Mouse (Mus musculus) limb, embryonic 12.5 days (tissue): ENCODE measurements around the gene Rapgef4. TPM values are rescaled to one million over a fixed set of nuclear protein-coding genes. Genes with fewer than 3 reads are reported as not detected.

Source experiments
- ATAC-seq: fragments of 200-750 bp; cut with Nextera tagmentation; 2 replicates; pipeline ENCODE4 v1.8.0; 2017; ENCODE audit warnings: low read depth, moderate TSS enrichment; ENCODE audit not compliant: insufficient number of reproducible peaks, insufficient read depth, low FRiP score, low TSS enrichment
- H3K27ac ChIP-seq: fragments of 300-500 bp; sonication (generic); 2 replicates; pipeline ENCODE4 v1.5.1; 2016; ENCODE audit warnings: mild to moderate bottlenecking, moderate library complexity
- H3K27me3 ChIP-seq: fragments of 300-500 bp; sonication (generic); 2 replicates; pipeline ENCODE4 v1.6.1; 2016; ENCODE audit warnings: mild to moderate bottlenecking, moderate library complexity
- H3K36me3 ChIP-seq: fragments of 300-500 bp; sonication (generic); 2 replicates; pipeline ENCODE4 v1.6.1; 2016; ENCODE audit warnings: mild to moderate bottlenecking, moderate library complexity
- H3K4me1 ChIP-seq: fragments of 300-500 bp; sonication (generic); replicated peaks from 2 replicates; pipeline ENCODE4 v1.6.1; 2016
- H3K4me2 ChIP-seq: fragments of 300-500 bp; sonication (generic); 2 replicates; pipeline ENCODE4 v1.6.1; 2016; ENCODE audit warnings: mild to moderate bottlenecking, moderate library complexity
- H3K4me3 ChIP-seq: fragments of 300-500 bp; sonication (generic); replicated peaks from 2 replicates; pipeline ENCODE4 v1.5.1; 2016; ENCODE audit warnings: mild to moderate bottlenecking
- H3K9ac ChIP-seq: fragments of 300-500 bp; sonication (generic); replicated peaks from 2 replicates; pipeline ENCODE4 v1.6.1; 2016; ENCODE audit warnings: mild to moderate bottlenecking, moderate library complexity
- H3K9me3 ChIP-seq: fragments of 300-500 bp; sonication (generic); 2 replicates; pipeline ENCODE4 v1.6.1; 2016; ENCODE audit warnings: mild to moderate bottlenecking, moderate library complexity
- WGBS: fragments of 180-500 bp; shearing (Covaris S2); methylation state at CpG from one replicate; pipeline ENCODE4 v1.1.7; 2016; 5-methylcytosine and 5-hydroxymethylcytosine counted together
- polyA plus RNA-seq: library from polyadenylated mRNA; unstranded; fragments of >200 nt; fragmentation: Nextera tagmentation; extraction: Ambion mirVana; gene quantifications from 2 replicates; pipeline ENCODE4 v1.2.1, GENCODE M21; 2016

Gene Rapgef4
- polyA plus RNA-seq, 1 experiment from 2014 or later = 2.1 TPM

GRCm38 (mm10) chr2:72181443-72181842 lies 200.4 kb downstream of the Rapgef4 start:
- H3K9me3 ChIP-seq = no peaks in the 10 kb centered on the region
- no peak for ATAC-seq
- H3K4me1 ChIP-seq = no peaks in the 10 kb centered on the region; the same call in 1 of the 2 replicates
- H3K27me3 ChIP-seq = no peaks in the 10 kb centered on the region
- no peak overlapping the region for H3K4me3 ChIP-seq
- 90% methylated on average over 2 of the region's 2 CpGs for WGBS
- H3K27ac ChIP-seq = no peak overlapping the region
- no peaks in the 10 kb centered on the region for H3K36me3 ChIP-seq
- H3K4me2 ChIP-seq = no peak overlapping the region
- H3K9ac ChIP-seq = no peak overlapping the region

- H3K9ac ChIP-seq = no peak overlapping the region
- peaks cover 3% of the 10 kb centered on the region; the same call in 1 of the 2 replicates for H3K4me1 ChIP-seq
- H3K27me3 ChIP-seq = no peaks in the 10 kb centered on the region
- H3K27ac ChIP-seq = no peak overlapping the region
- no peaks in the 10 kb centered on the region for H3K9me3 ChIP-seq
- H3K36me3 ChIP-seq = no peaks in the 10 kb centered on the region
- H3K4me2 ChIP-seq = no peak overlapping the region
- no peak overlapping the region for H3K4me3 ChIP-seq
- 87% methylated on average over 3 of the region's 3 CpGs for WGBS
- ATAC-seq = no peak
These were observed 202.7 kb downstream of the Rapgef4 start for GRCm38 (mm10) chr2:72183751-72184150.

- no peak overlapping the region for H3K4me3 ChIP-seq
- no peaks in the 10 kb centered on the region for H3K36me3 ChIP-seq
- H3K9me3 ChIP-seq = peaks cover 4% of the 10 kb centered on the region; the same call in 1 of the 2 replicates
- H3K27me3 ChIP-seq = no peaks in the 10 kb centered on the region
- no peak overlapping the region for H3K9ac ChIP-seq
- ATAC-seq = no peak
- no peak overlapping the region for H3K4me2 ChIP-seq
- 73% methylated on average over 6 of the region's 6 CpGs for WGBS
- 0 out of 2 replicates have a peak, but pooled peaks cover 6% of the 10 kb centered on the region for H3K4me1 ChIP-seq
- no peak overlapping the region for H3K27ac ChIP-seq
These were observed 215.3 kb downstream of the Rapgef4 start for GRCm38 (mm10) chr2:72196190-72196965.

- H3K36me3 ChIP-seq = no peaks in the 10 kb centered on the region
- 54% methylated on average over 3 of the region's 3 CpGs for WGBS
- H3K27ac ChIP-seq = no peak overlapping the region
- no peak for ATAC-seq
- 0 out of 2 replicates have a peak, but pooled peaks cover 6% of the 10 kb centered on the region for H3K4me1 ChIP-seq
- H3K27me3 ChIP-seq = no peaks in the 10 kb centered on the region
- no peak overlapping the region for H3K4me3 ChIP-seq
- H3K9me3 ChIP-seq = no peaks in the 10 kb centered on the region
- H3K4me2 ChIP-seq = no peak overlapping the region
- H3K9ac ChIP-seq = no peak overlapping the region
These were observed 216.0 kb downstream of the Rapgef4 start for GRCm38 (mm10) chr2:72197026-72197425.

- Histone ChIP-seq H3K4me3 (no peak overlapping the region), H3K4me2 (no peak overlapping the region), H3K27ac (no peak overlapping the region), H3K4me1 (peaks cover 13% of the 10 kb centered on the region; the same call in 1 of the 2 replicates), H3K9ac (no peak overlapping the region), H3K36me3 (no peaks in the 10 kb centered on the region), H3K27me3 (0 out of 2 replicates have a peak, but pooled peaks cover 3% of the 10 kb centered on the region), H3K9me3 (no peaks in the 10 kb centered on the region)
- WGBS = 82% methylated on average over 2 of the region's 2 CpGs
- no peak for ATAC-seq
These were observed 218.4 kb downstream of the Rapgef4 start for GRCm38 (mm10) chr2:72199451-72199850.

- Histone ChIP-seq H3K27ac (no peak overlapping the region), H3K4me2 (no peak overlapping the region), H3K27me3 (peaks cover 7% of the 10 kb centered on the region; the same call in 1 of the 2 replicates), H3K4me3 (no peak overlapping the region), H3K4me1 (peaks cover 13% of the 10 kb centered on the region; the same call in 1 of the 2 replicates), H3K9me3 (no peaks in the 10 kb centered on the region), H3K9ac (no peak overlapping the region), H3K36me3 (no peaks in the 10 kb centered on the region)
- 67% methylated on average over 9 of the region's 9 CpGs for WGBS
- no peak for ATAC-seq
These were observed 220.5 kb downstream of the Rapgef4 start for GRCm38 (mm10) chr2:72201506-72201905.

GRCm38 (mm10) chr2:72202252-72202651 lies 221.2 kb downstream of the Rapgef4 start:
- Histone ChIP-seq H3K4me2 (no peak overlapping the region), H3K27ac (no peak overlapping the region), H3K4me1 (peaks cover 13% of the 10 kb centered on the region; the same call in 1 of the 2 replicates), H3K9ac (no peak overlapping the region), H3K36me3 (no peaks in the 10 kb centered on the region), H3K4me3 (no peak overlapping the region), H3K9me3 (no peaks in the 10 kb centered on the region), H3K27me3 (peaks cover 7% of the 10 kb centered on the region; the same call in 1 of the 2 replicates)
- WGBS = 81% methylated on average over 6 of the region's 6 CpGs
- ATAC-seq = no peak

GRCm38 (mm10) chr2:72203609-72204008 lies 222.6 kb downstream of the Rapgef4 start:
- Histone ChIP-seq H3K36me3 (no peaks in the 10 kb centered on the region), H3K27ac (no peak overlapping the region), H3K9ac (no peak overlapping the region), H3K27me3 (peaks cover 7% of the 10 kb centered on the region; the same call in 1 of the 2 replicates), H3K4me3 (no peak overlapping the region), H3K4me2 (peak overlapping the region; percentile 39), H3K9me3 (no peaks in the 10 kb centered on the region), H3K4me1 (peaks cover 13% of the 10 kb centered on the region; the same call in 1 of the 2 replicates)
- ATAC-seq = no peak
- WGBS = 9% methylated on average over 5 of the region's 5 CpGs

GRCm38 (mm10) chr2:72205869-72206268 lies 224.8 kb downstream of the Rapgef4 start:
- Histone ChIP-seq H3K27ac (no peak overlapping the region), H3K4me3 (no peak overlapping the region), H3K4me1 (peaks cover 10% of the 10 kb centered on the region; the same call in 1 of the 2 replicates), H3K9ac (no peak overlapping the region), H3K9me3 (no peaks in the 10 kb centered on the region), H3K27me3 (peaks cover 7% of the 10 kb centered on the region; the same call in 1 of the 2 replicates), H3K36me3 (no peaks in the 10 kb centered on the region), H3K4me2 (no peak overlapping the region)
- 89% methylated on average over 5 of the region's 5 CpGs for WGBS
- no peak for ATAC-seq

- WGBS = 86% methylated on average over 4 of the region's 4 CpGs
- Histone ChIP-seq H3K36me3 (no peaks in the 10 kb centered on the region), H3K4me3 (no peak overlapping the region), H3K4me1 (peaks cover 7% of the 10 kb centered on the region; the same call in 1 of the 2 replicates), H3K4me2 (no peak overlapping the region), H3K27me3 (peaks cover 7% of the 10 kb centered on the region; the same call in 1 of the 2 replicates), H3K9ac (no peak overlapping the region), H3K27ac (no peak overlapping the region), H3K9me3 (no peaks in the 10 kb centered on the region)
- ATAC-seq = no peak
These were observed 225.6 kb downstream of the Rapgef4 start for GRCm38 (mm10) chr2:72206530-72207248.

- H3K36me3 ChIP-seq = no peaks in the 10 kb centered on the region
- H3K27ac ChIP-seq = no peak overlapping the region
- no peaks in the 10 kb centered on the region for H3K9me3 ChIP-seq
- peaks cover 10% of the 10 kb centered on the region for H3K4me1 ChIP-seq
- no peak overlapping the region for H3K4me3 ChIP-seq
- no peaks in the 10 kb centered on the region for H3K27me3 ChIP-seq
- no peak overlapping the region for H3K9ac ChIP-seq
- H3K4me2 ChIP-seq = no peak overlapping the region
- 82% methylated on average over 3 of the region's 3 CpGs for WGBS
- ATAC-seq = no peak
These were observed 236.3 kb downstream of the Rapgef4 start for GRCm38 (mm10) chr2:72217336-72217735.
